Mouse (Mus musculus) CD4-positive, CD25-positive, alpha-beta regulatory T cell, adult 4 months (primary cell): ENCODE data around the gene Slc35f6. TPM values are rescaled to one million over a fixed set of nuclear protein-coding genes. Genes with fewer than 3 reads are reported as not detected.
"Not testable (repeated sequence)": the region's sequence is repeated elsewhere in the genome, so short reads cannot be mapped to it uniquely, and the experiment has no call there.

Source experiments
- ATAC-seq: one replicate; pipeline ENCODE4 v1.8.0; 2017
- polyA plus RNA-seq, 2 experiments: library from polyadenylated mRNA; unstranded; fragments of 100-300 nt; shearing (Covaris generic); gene quantifications; one replicate each; pipeline ENCODE4 v1.2.1; 2017

Gene Slc35f6
- polyA plus RNA-seq, 2 experiments from 2014 or later: 18.0 to 22.7 TPM

- no peak for ATAC-seq
Measured at GRCm38 (mm10) chr5:30660278-30660677, 12.5 kb downstream of the Slc35f6 start.

GRCm38 (mm10) chr5:30660813-30661212 is 13.1 kb downstream of the Slc35f6 start:
- no peak for ATAC-seq

- ATAC-seq: no peak
Measured at GRCm38 (mm10) chr5:30665360-30665759, 17.6 kb downstream of the Slc35f6 start.

- no peak for ATAC-seq
Measured at GRCm38 (mm10) chr5:30665968-30666367, 18.2 kb downstream of the Slc35f6 start.

- ATAC-seq: peak; percentile 97
Measured at GRCm38 (mm10) chr5:30666391-30667195, 18.9 kb downstream of the Slc35f6 start, which contains the start of gene Cenpa. Gene Cenpa (plus strand): TSS chr5:30666777.

GRCm38 (mm10) chr5:30667215-30667614 is 19.5 kb downstream of the Slc35f6 start:
- ATAC-seq: no peak

GRCm38 (mm10) chr5:30667686-30668085 is 20.0 kb downstream of the Slc35f6 start:
- ATAC-seq: no peak

GRCm38 (mm10) chr5:30668637-30669495 is 21.1 kb downstream of the Slc35f6 start:
- ATAC-seq: no peak

- no peak for ATAC-seq
Measured at GRCm38 (mm10) chr5:30669496-30669830, 21.7 kb downstream of the Slc35f6 start.

GRCm38 (mm10) chr5:30670091-30670490 is 22.4 kb downstream of the Slc35f6 start:
- no peak for ATAC-seq

GRCm38 (mm10) chr5:30674001-30674400 is 26.3 kb downstream of the Slc35f6 start:
- ATAC-seq: no peak

- ATAC-seq: no peak
Measured at GRCm38 (mm10) chr5:30676800-30677199, 29.1 kb downstream of the Slc35f6 start.

GRCm38 (mm10) chr5:30678069-30678468 is 30.3 kb downstream of the Slc35f6 start:
- not testable (repeated sequence) for ATAC-seq

GRCm38 (mm10) chr5:30678722-30679296 is 31.1 kb downstream of the Slc35f6 start:
- ATAC-seq: no peak

- ATAC-seq: no peak
Measured at GRCm38 (mm10) chr5:30679593-30679992, 31.9 kb downstream of the Slc35f6 start.

GRCm38 (mm10) chr5:30681970-30682369 is 34.2 kb downstream of the Slc35f6 start:
- ATAC-seq: no peak

- no peak for ATAC-seq
Measured at GRCm38 (mm10) chr5:30682967-30683600, 35.4 kb downstream of the Slc35f6 start.

GRCm38 (mm10) chr5:30683993-30684392 is 36.3 kb downstream of the Slc35f6 start:
- ATAC-seq: no peak

GRCm38 (mm10) chr5:30686781-30687180 is 39.0 kb downstream of the Slc35f6 start:
- ATAC-seq: no peak

GRCm38 (mm10) chr5:30700361-30701000 is 52.7 kb downstream of the Slc35f6 start:
- ATAC-seq: no peak

GRCm38 (mm10) chr5:30701373-30701772 is 53.6 kb downstream of the Slc35f6 start:
- not testable (repeated sequence) for ATAC-seq

- no peak for ATAC-seq
Measured at GRCm38 (mm10) chr5:30701866-30702265, 54.1 kb downstream of the Slc35f6 start.
